Mouse (Mus musculus): ENCODE data around the gene Cybrd1.
A peak's percentile ranks its signal among the peaks of the same experiment; 100 is the strongest.

Cybrd1 gene

GRCm38 (mm10) chr2:71117797-71118708 lies at the start of gene Cybrd1:
Cybrd1 (plus strand) TSS chr2:71117923.
- DNase-seq (ENCODE audit: extremely low spot score): peak; percentile 45

DNA sequence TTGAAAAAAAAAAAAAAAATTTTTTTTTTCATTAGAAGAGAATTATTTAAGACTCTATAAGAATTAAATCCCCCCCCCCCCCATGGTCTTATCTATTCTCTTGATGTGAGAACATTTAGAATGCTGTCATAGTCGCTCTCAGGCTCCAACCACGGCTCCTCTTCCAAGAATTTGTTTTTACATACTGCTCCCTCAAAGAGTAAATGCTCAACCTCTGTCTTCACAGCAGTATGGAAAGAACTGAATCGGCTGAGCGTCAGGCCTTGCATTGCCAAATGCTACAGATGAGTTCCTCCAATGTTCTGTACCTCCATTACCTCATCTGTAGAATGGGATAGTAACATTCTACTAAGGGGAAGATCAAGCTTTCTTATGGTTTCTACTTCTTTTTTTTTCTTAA lies 46.1 kb upstream of the Cybrd1 start:
- no peak for DNase-seq (ENCODE audit: extremely low spot score)

DNA sequence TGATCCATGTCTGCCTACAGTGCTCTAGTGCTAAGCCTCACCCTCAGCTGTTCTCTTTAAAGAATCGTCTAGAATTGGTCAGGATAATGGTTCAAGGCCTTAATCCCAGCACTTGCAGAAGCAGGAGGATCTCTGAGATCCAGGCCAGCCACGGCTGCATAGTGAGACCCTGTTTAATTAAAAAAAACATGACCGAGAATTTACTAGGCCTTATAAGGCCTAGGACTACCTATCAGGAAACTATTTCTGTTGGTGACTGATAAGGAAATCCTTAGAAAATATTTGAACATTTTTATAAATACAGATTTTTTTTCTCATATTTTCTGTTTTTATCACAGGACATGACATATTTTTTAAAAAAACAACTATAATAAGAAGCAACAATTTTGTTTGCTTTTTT lies 44.4 kb upstream of the Cybrd1 start:
- no peak for DNase-seq (ENCODE audit: extremely low spot score)

DNA sequence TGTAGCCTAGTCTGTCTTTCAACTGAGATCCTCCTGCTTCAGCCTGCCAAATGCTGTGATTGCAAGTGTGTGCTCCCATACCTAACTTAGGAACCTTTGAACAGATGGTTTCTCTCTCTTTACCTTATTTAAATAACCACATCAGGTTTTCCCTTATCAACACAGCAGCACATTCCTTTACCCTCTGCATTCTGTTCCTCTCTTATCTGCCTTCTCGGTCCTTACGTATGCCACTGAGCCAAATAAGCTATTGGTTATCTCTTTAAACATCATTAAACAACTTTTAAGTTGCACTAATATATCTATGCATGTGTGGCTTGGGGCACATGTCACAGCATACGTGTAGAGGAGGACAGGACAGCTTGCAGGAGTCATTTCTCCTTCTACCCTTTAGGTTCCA lies 43.9 kb upstream of the Cybrd1 start:
- no peak for DNase-seq (ENCODE audit: extremely low spot score)

GRCm38 (mm10) chr2:71082416-71082815 lies 35.3 kb upstream of the Cybrd1 start:
- DNase-seq (ENCODE audit: extremely low spot score): no peak

GRCm38 (mm10) chr2:71083454-71084193 lies 34.1 kb upstream of the Cybrd1 start:
- DNase-seq (ENCODE audit: extremely low spot score): no peak

DNA sequence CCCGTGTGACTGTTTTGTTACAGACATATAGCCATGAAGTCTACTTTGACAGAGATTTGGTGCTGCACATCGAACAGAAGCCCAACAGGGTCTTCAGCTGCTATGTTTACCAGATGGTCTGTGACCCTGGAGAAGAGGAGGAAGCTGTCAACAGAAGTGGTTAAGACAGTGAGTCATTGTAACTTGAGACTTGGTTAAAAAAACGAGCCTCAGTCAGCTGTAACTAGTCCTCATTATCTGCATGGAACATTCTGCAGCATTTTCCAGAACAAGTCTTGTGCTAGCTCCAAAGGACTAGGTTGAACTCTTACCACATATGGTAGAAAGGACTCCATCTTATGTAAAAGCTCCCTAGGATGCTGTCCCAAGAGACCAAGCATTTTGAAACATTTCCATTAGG lies 28.0 kb upstream of the Cybrd1 start:
- DNase-seq (ENCODE audit: extremely low spot score): no peak

DNA sequence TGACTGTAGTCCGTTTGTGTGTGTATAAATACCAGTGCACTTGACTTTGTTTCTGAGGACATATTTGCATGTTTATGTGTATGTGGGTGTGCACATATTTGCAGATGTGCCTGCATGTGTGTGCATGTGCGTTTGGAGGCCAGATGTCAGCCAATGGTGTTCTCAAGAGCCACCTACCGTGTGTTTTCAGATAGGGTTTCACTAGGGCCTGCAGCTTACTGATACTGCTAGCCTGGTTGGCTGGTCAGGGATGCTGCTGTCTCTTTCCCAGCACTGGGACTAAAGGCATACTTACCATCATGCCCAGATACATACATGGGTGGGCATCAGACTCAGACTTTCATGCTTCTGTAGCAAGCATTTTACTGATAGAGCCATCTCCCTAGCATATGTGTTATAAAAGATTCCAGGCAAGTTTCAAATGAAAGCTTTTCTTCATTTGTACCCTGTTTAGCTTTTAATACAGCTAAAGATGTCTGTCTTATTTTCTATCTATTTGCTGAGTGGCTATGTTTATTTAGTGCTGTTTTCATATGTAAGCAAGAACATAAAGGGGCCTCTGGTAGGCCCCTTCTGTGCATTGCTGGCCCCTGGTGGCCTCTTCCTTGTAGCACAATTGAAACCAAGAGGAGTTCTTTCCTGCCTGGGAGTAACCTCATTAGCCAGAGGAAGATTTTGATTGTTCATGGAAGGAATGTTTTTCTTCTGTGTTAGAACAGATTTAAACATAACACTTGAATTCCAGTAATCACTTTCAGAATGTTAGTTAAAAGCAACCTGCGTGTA lies 26.9 kb upstream of the Cybrd1 start:
- no peak for DNase-seq (ENCODE audit: extremely low spot score)

DNA sequence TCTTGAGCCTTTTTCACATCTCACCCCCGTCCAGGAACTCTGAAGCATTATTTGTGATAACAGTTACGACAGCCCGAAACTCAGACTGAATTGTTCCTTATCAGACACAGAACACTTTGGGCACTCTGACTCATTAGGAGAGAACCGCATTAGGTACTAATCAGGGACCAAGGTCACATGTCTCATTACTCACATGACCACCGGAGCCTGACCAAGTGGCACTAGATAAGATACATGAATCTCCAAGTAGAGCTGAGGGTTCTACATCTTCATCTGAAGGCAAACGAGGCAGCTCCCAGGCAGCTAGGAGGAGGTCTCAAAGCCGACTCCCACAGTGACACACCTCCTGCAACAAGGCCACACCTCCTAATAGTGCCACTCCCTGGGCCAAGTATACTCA lies 21.6 kb upstream of the Cybrd1 start:
- no peak for DNase-seq (ENCODE audit: extremely low spot score)

GRCm38 (mm10) chr2:71102621-71103291 lies 15.0 kb upstream of the Cybrd1 start:
- no peak for DNase-seq (ENCODE audit: extremely low spot score)

GRCm38 (mm10) chr2:71103292-71103680 lies 14.4 kb upstream of the Cybrd1 start:
- no peak for DNase-seq (ENCODE audit: extremely low spot score)

GRCm38 (mm10) chr2:71104696-71105095 lies 13.0 kb upstream of the Cybrd1 start:
- DNase-seq (ENCODE audit: extremely low spot score): no peak

DNA sequence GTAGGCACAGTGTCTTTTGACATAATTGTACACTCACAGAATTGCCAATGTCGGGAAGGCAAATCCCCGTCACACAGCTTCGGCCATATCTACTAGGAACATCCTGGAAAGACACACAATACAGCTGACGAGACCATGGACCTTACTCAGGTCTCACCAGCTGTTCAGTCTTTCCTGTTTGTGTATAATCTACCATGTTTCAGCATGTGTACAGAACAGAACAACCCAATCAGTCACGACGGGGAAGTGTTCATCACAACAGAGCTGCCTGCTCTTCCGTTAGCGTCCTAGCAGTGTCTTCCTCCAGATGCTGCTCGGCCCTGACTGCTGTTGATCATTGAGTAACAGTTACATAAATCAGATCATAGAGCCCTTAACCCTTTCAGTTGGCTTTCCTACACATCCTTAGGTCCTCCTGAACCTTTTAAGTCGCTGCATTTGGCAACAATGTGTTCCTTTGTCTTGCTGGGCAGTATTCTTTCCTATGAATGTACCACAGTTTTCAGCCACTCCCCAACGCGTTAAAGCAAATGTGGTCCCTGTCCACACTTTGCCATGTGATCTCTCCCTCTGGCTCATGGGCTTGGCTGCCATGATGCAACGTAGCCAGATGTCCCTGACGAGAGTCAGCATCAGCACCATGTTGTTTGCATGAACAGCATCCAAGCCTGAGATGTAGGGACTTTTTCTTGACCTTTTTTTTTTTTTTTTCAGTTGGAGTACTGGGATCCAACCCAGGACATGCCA lies 12.1 kb upstream of the Cybrd1 start:
- no peak for DNase-seq (ENCODE audit: extremely low spot score)

- no peak for DNase-seq (ENCODE audit: extremely low spot score)
Observed at GRCm38 (mm10) chr2:71107225-71107624, 10.5 kb upstream of the Cybrd1 start.

DNA sequence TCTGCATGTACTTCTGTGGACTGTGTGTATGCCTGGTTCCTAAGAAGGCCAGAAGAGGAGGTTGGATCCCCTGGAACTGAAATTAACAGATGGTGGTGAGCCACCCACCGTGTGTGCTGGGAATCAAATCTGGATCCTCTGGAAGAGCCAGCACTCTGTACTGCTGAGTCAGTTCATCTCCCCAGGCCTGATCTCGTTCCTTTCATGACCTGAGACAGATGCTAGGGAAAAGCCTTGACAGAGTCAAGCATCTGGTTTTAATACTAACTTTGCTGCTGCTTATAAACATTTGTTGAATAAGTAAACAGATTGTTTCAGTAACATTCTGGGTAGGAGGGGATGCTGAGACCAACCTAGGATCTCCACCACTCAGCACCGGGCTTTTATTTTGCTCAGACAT lies 9.2 kb upstream of the Cybrd1 start:
- DNase-seq (ENCODE audit: extremely low spot score): no peak

GRCm38 (mm10) chr2:71113489-71114171 lies 4.1 kb upstream of the Cybrd1 start:
- DNase-seq (ENCODE audit: extremely low spot score): no peak

DNA sequence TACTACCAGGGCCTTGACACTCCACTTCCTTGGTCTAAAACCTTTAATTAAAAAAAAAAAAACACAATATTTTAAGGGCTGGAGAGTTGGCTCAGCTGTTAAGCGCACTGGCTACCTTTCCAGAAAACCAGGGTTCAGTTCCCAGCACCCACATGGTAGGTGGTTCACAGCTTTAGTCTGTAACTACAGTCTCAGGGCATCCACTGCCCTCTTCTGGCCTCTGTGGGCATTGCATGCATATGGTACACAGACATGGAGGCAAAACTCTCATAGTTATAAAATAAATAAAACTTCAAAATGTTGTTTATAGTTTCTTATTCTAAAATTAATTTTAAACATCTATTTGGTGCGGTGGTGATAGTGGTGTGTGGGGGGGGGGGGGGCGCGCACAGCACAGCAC lies 1.6 kb upstream of the Cybrd1 start:
- no peak for DNase-seq (ENCODE audit: extremely low spot score)

GRCm38 (mm10) chr2:71120844-71121243 lies 3.1 kb downstream of the Cybrd1 start:
- no peak for DNase-seq (ENCODE audit: extremely low spot score)

GRCm38 (mm10) chr2:71121406-71121805 lies 3.7 kb downstream of the Cybrd1 start:
- DNase-seq (ENCODE audit: extremely low spot score): no peak

- no peak for DNase-seq (ENCODE audit: extremely low spot score)
Observed at GRCm38 (mm10) chr2:71122268-71123029, 4.7 kb downstream of the Cybrd1 start.

Measured in embryo, embryonic 9.5 days (tissue).